Mouse (Mus musculus) activated CD4-positive, CD25-positive, alpha-beta regulatory T cell, adult 4 months (primary cell): Measurements from ENCODE around the gene Hsd17b2. TPM values are rescaled to one million over a fixed set of nuclear protein-coding genes. Genes with fewer than 3 reads are reported as not detected.
"Not testable (repeated sequence)": the region's sequence is repeated elsewhere in the genome, so short reads cannot be mapped to it uniquely, and the experiment has no call there.

Experiments used
- ATAC-seq: one replicate; pipeline ENCODE4 v1.8.0; 2017
- polyA plus RNA-seq, 2 experiments: library from polyadenylated mRNA; unstranded; fragments of 100-300 nt; shearing (Covaris generic); gene quantifications; one replicate each; pipeline ENCODE4 v1.2.1; 2017

Hsd17b2 gene
- polyA plus RNA-seq, 2 experiments from 2014 or later: not detected

GRCm38 (mm10) chr8:117715896-117716295, 14.2 kb downstream of the Hsd17b2 start:
- ATAC-seq: no peak

GRCm38 (mm10) chr8:117718152-117718860, 16.6 kb downstream of the Hsd17b2 start:
- ATAC-seq: no peak

- no peak for ATAC-seq
Measured at GRCm38 (mm10) chr8:117726467-117726866, 24.8 kb downstream of the Hsd17b2 start.

- no peak for ATAC-seq
Measured at GRCm38 (mm10) chr8:117727561-117727960, 25.9 kb downstream of the Hsd17b2 start.

- ATAC-seq: no peak
Measured at GRCm38 (mm10) chr8:117728234-117728633, 26.5 kb downstream of the Hsd17b2 start.

- ATAC-seq: no peak
Measured at GRCm38 (mm10) chr8:117730980-117731379, 29.3 kb downstream of the Hsd17b2 start.

- ATAC-seq: no peak
Measured at GRCm38 (mm10) chr8:117736657-117737175, 35.0 kb downstream of the Hsd17b2 start.

GRCm38 (mm10) chr8:117738206-117738605, 36.5 kb downstream of the Hsd17b2 start:
- ATAC-seq: not testable (repeated sequence)

GRCm38 (mm10) chr8:117740387-117740998, 38.8 kb downstream of the Hsd17b2 start:
- ATAC-seq: no peak

- ATAC-seq: no peak
Measured at GRCm38 (mm10) chr8:117742431-117743012, 40.8 kb downstream of the Hsd17b2 start.

GRCm38 (mm10) chr8:117746651-117747050, 44.9 kb downstream of the Hsd17b2 start:
- no peak for ATAC-seq

- ATAC-seq: no peak
Measured at GRCm38 (mm10) chr8:117747428-117747827, 45.7 kb downstream of the Hsd17b2 start.

- ATAC-seq: no peak
Measured at GRCm38 (mm10) chr8:117747886-117748730, 46.4 kb downstream of the Hsd17b2 start.

GRCm38 (mm10) chr8:117749436-117749835, 47.7 kb downstream of the Hsd17b2 start:
- no peak for ATAC-seq

- ATAC-seq: no peak
Measured at GRCm38 (mm10) chr8:117757900-117758299, 56.2 kb downstream of the Hsd17b2 start.

GRCm38 (mm10) chr8:117762776-117763175, 61.1 kb downstream of the Hsd17b2 start:
- no peak for ATAC-seq

- ATAC-seq: no peak
Measured at GRCm38 (mm10) chr8:117764625-117765024, 62.9 kb downstream of the Hsd17b2 start.

GRCm38 (mm10) chr8:117765947-117766346, 64.2 kb downstream of the Hsd17b2 start:
- no peak for ATAC-seq

GRCm38 (mm10) chr8:117768971-117769370, 67.3 kb downstream of the Hsd17b2 start:
- no peak for ATAC-seq

GRCm38 (mm10) chr8:117771115-117771836, 69.6 kb downstream of the Hsd17b2 start:
- no peak for ATAC-seq

- peak; percentile 26 for ATAC-seq
Measured at GRCm38 (mm10) chr8:117772126-117772525, 70.4 kb downstream of the Hsd17b2 start.

- peak; percentile 81 for ATAC-seq
Measured at GRCm38 (mm10) chr8:117772597-117772996, 70.9 kb downstream of the Hsd17b2 start.
